Mouse (Mus musculus) stomach, embryonic 14.5 days (tissue): Measurements from ENCODE around the gene App. TPM values are rescaled to one million over a fixed set of nuclear protein-coding genes. Genes with fewer than 3 reads are reported as not detected.

ENCODE experiments used
- ATAC-seq: fragments of 200-750 bp; cut with Nextera tagmentation; 2 replicates; pipeline ENCODE4 v1.8.0; 2017; ENCODE audit warnings: low read depth, moderate TSS enrichment; ENCODE audit not compliant: insufficient number of reproducible peaks, insufficient read depth, low FRiP score
- H3K27ac ChIP-seq: fragments of 300-500 bp; sonication (generic); 2 replicates; pipeline ENCODE4 v1.5.1; 2014; ENCODE audit warnings: mild to moderate bottlenecking, low read length, moderate library complexity, mixed read lengths
- H3K27me3 ChIP-seq: fragments of 300-500 bp; sonication (generic); 2 replicates; pipeline ENCODE4 v1.6.1; 2014; ENCODE audit warnings: low read length, control low read depth, mixed read lengths; ENCODE audit not compliant: control insufficient read depth, insufficient read depth
- H3K36me3 ChIP-seq: fragments of 300-500 bp; sonication (generic); 2 replicates; pipeline ENCODE4 v1.6.1; 2014; ENCODE audit warnings: mild to moderate bottlenecking, control low read depth, low read length, moderate library complexity, mixed read lengths; ENCODE audit not compliant: control insufficient read depth, insufficient read depth
- H3K4me1 ChIP-seq: fragments of 300-500 bp; sonication (generic); 2 replicates; pipeline ENCODE4 v1.6.1; 2014; ENCODE audit warnings: low read length, control low read depth, mixed read lengths; ENCODE audit not compliant: control insufficient read depth, insufficient read depth
- H3K4me2 ChIP-seq: fragments of 300-500 bp; sonication (generic); replicated peaks from 2 replicates; pipeline ENCODE4 v1.6.1; 2014; ENCODE audit warnings: low read depth, low read length, control low read depth
- H3K4me3 ChIP-seq: fragments of 300-500 bp; sonication (generic); 2 replicates; pipeline ENCODE4 v1.5.1; 2014; ENCODE audit warnings: low read depth, low read length, control low read depth
- H3K9ac ChIP-seq: fragments of 300-500 bp; sonication (generic); replicated peaks from 2 replicates; pipeline ENCODE4 v1.6.1; 2014; ENCODE audit warnings: low read depth, mild to moderate bottlenecking, control low read depth, low read length, moderate library complexity, mixed read lengths
- H3K9me3 ChIP-seq: fragments of 300-500 bp; sonication (generic); 2 replicates; pipeline ENCODE4 v1.6.1; 2016; ENCODE audit warnings: low read depth, low read length, control low read depth; ENCODE audit not compliant: control insufficient read depth
- WGBS: fragments of 180-500 bp; shearing (Covaris S2); extraction: QIAGEN DNeasy Blood & Tissue Kit; methylation state at CpG from one replicate; pipeline ENCODE4 v1.1.7; 2014; 5-methylcytosine and 5-hydroxymethylcytosine counted together
- polyA plus RNA-seq: library from polyadenylated mRNA; unstranded; fragments of >200 nt; fragmentation: Nextera tagmentation; extraction: Ambion mirVana; gene quantifications from 2 replicates; pipeline ENCODE4 v1.2.1, GENCODE M21; 2014

Gene App
- polyA plus RNA-seq, 1 experiment from 2014 or later = 160 TPM

- Histone ChIP-seq H3K4me3 (no peak overlapping the region), H3K9ac (no peak overlapping the region), H3K27ac (no peak overlapping the region), H3K36me3 (no peaks in the 10 kb centered on the region; the same call in 1 of the 2 replicates), H3K9me3 (no peaks in the 10 kb centered on the region), H3K27me3 (no peaks in the 10 kb centered on the region), H3K4me2 (no peak overlapping the region), H3K4me1 (peaks cover 7% of the 10 kb centered on the region)
- WGBS = 52% methylated on average over 2 of the region's 2 CpGs
- ATAC-seq = no peak
Observed at GRCm38 (mm10) chr16:85160140-85160539, 13.4 kb downstream of the App start.

GRCm38 (mm10) chr16:85157796-85158546, 15.6 kb downstream of the App start:
- no peak overlapping the region for H3K4me2 ChIP-seq
- WGBS = 46% methylated on average over 11 of the region's 11 CpGs
- ATAC-seq = no peak

GRCm38 (mm10) chr16:85157156-85157555, 16.4 kb downstream of the App start:
- H3K9ac ChIP-seq = no peak overlapping the region
- no peaks in the 10 kb centered on the region for H3K9me3 ChIP-seq
- H3K27me3 ChIP-seq = no peaks in the 10 kb centered on the region
- WGBS = 72% methylated on average over 2 of the region's 2 CpGs
- ATAC-seq = no peak
- H3K4me3 ChIP-seq = no peak overlapping the region
- no peak overlapping the region for H3K4me2 ChIP-seq
- peaks cover 7% of the 10 kb centered on the region for H3K4me1 ChIP-seq
- no peaks in the 10 kb centered on the region; the same call in 1 of the 2 replicates for H3K36me3 ChIP-seq
- no peak overlapping the region for H3K27ac ChIP-seq

More at GRCm38 (mm10) chr16:85157796-85158546, 15.6 kb downstream of the App start:
- Histone ChIP-seq H3K27me3 (no peaks in the 10 kb centered on the region), H3K36me3 (no peaks in the 10 kb centered on the region; the same call in 1 of the 2 replicates), H3K27ac (no peak overlapping the region), H3K9me3 (no peaks in the 10 kb centered on the region), H3K9ac (no peak overlapping the region), H3K4me3 (no peak overlapping the region), H3K4me1 (peaks cover 6% of the 10 kb centered on the region)

DNA sequence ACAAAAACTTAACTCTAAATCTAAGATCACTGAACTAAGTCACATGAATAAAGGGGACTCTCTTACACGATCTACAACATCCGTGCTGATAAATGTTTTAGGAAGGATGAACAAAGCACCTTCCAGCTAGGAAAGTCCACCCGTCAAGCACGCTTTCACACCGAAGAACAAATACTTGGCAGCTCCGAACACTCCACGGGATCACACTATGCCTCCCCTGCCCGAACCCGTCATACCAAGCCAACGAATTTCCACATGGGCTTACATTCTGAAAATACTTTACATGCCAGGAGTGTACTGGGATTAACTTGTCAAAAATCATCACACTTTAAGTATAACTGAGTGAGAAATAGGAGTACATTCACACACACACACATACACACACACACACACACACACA, 17.7 kb downstream of the App start:
- ATAC-seq = no peak
- H3K4me3 ChIP-seq = no peak overlapping the region
- no peak overlapping the region for H3K4me2 ChIP-seq
- peaks cover 14% of the 10 kb centered on the region for H3K4me1 ChIP-seq
- H3K9ac ChIP-seq = no peak overlapping the region
- H3K9me3 ChIP-seq = no peaks in the 10 kb centered on the region
- H3K27me3 ChIP-seq = no peaks in the 10 kb centered on the region
- 74% methylated on average over 10 of the region's 10 CpGs for WGBS
- no peaks in the 10 kb centered on the region; the same call in 1 of the 2 replicates for H3K36me3 ChIP-seq
- H3K27ac ChIP-seq = no peak overlapping the region

DNA sequence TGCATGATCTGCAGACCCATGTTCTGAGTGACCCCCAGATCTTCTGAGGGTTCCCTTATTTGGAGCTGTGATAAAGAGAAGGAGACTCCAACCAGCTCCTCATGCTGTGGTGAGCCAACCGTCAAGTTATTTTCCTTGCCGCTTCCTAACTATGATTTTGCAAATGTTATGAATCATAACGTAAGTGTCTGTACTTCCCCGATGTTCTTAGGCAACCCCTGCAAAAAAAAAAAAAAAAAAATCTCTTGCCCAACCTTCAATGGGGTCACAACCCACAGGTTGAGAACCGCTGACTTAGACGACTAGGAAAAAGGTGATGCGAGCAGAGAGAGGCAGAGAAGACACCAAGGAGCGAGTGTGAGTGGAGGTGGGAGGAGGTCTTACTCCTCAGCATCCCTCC, 21.1 kb downstream of the App start:
- Histone ChIP-seq H3K4me1 (peaks cover 22% of the 10 kb centered on the region), H3K4me2 (no peak overlapping the region), H3K27ac (no peak overlapping the region), H3K36me3 (no peaks in the 10 kb centered on the region), H3K9me3 (no peaks in the 10 kb centered on the region), H3K27me3 (no peaks in the 10 kb centered on the region), H3K4me3 (no peak overlapping the region), H3K9ac (no peak overlapping the region)
- no peak for ATAC-seq
- WGBS = 76% methylated on average over 8 of the region's 8 CpGs

DNA sequence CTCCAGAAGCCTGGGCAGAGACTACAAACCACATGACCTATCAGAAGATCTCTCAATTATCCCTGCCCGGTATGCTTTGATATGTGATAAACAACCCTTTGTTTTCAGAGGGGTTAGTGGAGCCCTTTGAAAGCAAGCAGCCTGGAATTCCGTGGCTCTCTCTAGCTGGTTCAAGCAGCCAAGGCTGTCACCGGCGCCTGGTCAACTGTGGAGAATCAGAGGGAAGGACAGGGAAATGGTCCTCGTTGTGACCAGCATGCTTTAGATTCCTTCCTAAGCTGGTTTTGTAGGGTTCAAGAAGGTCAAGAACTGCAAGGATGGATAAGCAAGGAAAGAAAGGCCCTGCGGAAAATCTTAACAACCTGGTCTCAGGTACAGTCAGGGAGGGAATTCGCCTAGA, 21.9 kb downstream of the App start:
- no peaks in the 10 kb centered on the region for H3K27me3 ChIP-seq
- no peak overlapping the region for H3K27ac ChIP-seq
- no peaks in the 10 kb centered on the region for H3K9me3 ChIP-seq
- no peaks in the 10 kb centered on the region for H3K36me3 ChIP-seq
- H3K4me2 ChIP-seq = no peak overlapping the region
- no peak overlapping the region for H3K9ac ChIP-seq
- no peak for ATAC-seq
- WGBS = 30% methylated on average over 7 of the region's 7 CpGs
- H3K4me1 ChIP-seq = peaks cover 22% of the 10 kb centered on the region
- no peak overlapping the region for H3K4me3 ChIP-seq

GRCm38 (mm10) chr16:85150902-85151301, 22.7 kb downstream of the App start:
- no peak overlapping the region for H3K4me3 ChIP-seq
- H3K9ac ChIP-seq = no peak overlapping the region
- H3K27ac ChIP-seq = no peak overlapping the region
- peaks cover 22% of the 10 kb centered on the region for H3K4me1 ChIP-seq
- 38% methylated on average over 9 of the region's 9 CpGs for WGBS
- no peaks in the 10 kb centered on the region for H3K27me3 ChIP-seq
- H3K4me2 ChIP-seq = no peak overlapping the region
- no peaks in the 10 kb centered on the region for H3K9me3 ChIP-seq
- ATAC-seq = no peak
- H3K36me3 ChIP-seq = no peaks in the 10 kb centered on the region

DNA sequence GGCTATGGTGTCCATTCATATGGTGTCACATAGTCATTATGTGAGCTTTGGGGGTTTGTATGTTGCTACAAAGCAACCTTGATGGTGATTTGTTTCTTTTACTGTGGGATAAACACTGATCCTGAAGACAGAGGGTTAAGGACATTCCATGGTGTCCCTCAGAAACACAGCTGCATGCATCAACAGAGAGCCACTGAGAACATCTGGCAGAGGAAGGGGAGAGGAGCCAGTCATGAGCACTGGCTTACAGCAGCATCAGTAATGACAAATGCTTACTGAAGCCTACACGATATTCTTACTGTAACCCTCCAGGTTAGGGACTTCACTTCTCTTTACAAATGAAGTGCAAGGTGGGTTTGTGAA, 24.1 kb downstream of the App start:
- Histone ChIP-seq H3K27ac (no peak overlapping the region), H3K4me3 (no peak overlapping the region), H3K9me3 (no peaks in the 10 kb centered on the region), H3K4me2 (no peak overlapping the region), H3K4me1 (peaks cover 22% of the 10 kb centered on the region), H3K36me3 (no peaks in the 10 kb centered on the region), H3K27me3 (no peaks in the 10 kb centered on the region), H3K9ac (no peak overlapping the region)
- 70% methylated on average over 1 of the region's 1 CpGs for WGBS
- ATAC-seq = no peak
